Mouse (Mus musculus) ES-CJ7 (cell line): ENCODE data around the gene 3110021N24Rik.

Source experiments
- DNase-seq: peaks from one replicate; pipeline ENCODE4 v3.0.0; 2011; ENCODE audit warnings: low read depth, low spot score

The 3110021N24Rik gene

GRCm38 (mm10) chr4:108796701-108797100, 77.3 kb downstream of the 3110021N24Rik start:
- peak; percentile 56 for DNase-seq

DNA sequence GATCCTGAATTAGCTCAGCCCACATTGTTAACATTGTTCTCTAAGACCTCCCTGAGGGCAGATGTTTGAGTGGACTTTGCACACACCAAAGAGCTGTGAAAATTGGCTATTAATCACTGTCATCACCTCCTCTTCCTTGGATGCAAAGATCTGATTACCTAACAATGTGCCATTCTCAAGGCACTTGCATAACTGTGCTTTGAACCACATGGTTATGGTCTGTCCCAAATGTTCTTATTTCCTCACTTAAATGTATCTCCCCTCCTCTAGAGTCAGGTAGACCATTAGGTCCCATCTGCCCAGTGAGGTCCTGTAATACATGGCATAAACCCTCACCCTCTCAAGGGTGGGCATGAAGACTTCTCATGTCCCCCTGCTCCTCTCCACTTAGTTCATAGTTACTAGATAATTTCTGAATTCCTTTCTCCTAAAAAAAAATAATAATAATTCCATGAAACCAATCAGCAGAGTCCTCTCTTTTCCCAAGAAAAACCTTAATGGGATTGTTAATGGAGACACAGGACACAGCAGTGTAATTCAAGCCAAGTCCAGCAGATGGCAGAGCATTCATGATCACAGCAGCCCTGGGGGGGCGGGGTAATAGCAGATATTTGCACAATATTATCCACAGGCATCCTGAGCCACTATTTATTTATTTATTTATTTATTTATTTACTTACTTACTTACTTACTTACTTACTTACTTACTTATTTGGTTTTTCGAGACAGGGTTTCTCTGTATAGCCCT, 78.8 kb downstream of the 3110021N24Rik start:
- DNase-seq, result peak; percentile 51

DNA sequence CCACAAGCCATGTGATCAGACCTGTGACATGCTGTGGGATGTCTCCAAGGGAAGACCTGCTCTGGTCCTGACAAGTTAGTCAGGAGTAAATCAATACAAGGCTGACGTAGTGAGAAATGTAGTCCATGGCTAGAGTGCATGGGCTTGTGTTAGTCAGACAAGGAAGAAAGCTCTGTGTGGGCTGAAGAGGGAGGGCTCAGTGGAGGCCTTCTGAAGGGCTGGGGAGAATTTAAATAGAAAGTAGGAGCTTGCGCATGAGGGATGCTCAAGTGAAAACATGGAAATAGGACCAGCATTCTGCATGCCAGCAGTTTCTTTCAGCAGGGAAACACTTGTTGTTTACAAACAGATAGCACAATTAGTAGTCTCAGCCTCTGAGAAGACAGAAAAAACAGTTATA, 84.1 kb downstream of the 3110021N24Rik start:
- no peak for DNase-seq

GRCm38 (mm10) chr4:108811142-108811541, 91.7 kb downstream of the 3110021N24Rik start:
- DNase-seq, result no peak

DNA sequence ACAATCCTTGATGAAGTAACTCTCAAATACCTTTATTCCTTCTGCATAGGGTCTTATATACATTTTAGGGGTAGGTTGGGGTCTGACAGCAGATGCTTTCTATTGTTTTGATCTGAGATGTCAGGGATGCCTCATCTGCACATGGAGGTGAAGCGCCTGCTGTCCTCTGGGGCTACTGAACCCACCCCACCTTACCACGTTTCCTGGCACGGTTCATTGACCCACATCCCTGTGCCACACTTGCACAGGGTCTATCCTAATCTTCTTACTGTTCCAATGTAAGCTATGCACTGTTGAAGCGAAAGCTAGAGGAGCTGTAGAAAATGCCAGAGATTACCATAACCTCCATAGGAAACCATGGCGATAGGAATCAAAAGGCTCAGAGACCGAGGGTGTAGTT, 92.1 kb downstream of the 3110021N24Rik start:
- no peak for DNase-seq

DNA sequence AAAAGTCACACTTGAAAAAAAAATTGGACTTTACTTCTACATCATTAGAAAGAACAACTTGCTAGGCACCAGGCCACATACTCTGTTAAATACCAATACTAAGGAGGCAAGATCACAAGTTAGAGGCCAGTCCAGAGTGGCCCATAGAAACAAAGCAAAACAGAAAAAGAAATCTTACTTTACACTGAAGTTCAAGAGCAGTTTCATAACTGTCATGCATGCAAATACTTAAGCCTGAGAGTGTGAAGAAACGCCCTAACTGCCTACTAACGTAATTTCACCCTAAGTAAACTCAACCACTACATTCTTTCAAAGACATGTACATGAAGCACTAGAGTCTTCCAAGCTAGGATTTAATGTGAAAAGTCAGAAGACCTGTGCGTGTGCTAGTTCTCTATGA, 106.2 kb downstream of the 3110021N24Rik start:
- no peak for DNase-seq

DNA sequence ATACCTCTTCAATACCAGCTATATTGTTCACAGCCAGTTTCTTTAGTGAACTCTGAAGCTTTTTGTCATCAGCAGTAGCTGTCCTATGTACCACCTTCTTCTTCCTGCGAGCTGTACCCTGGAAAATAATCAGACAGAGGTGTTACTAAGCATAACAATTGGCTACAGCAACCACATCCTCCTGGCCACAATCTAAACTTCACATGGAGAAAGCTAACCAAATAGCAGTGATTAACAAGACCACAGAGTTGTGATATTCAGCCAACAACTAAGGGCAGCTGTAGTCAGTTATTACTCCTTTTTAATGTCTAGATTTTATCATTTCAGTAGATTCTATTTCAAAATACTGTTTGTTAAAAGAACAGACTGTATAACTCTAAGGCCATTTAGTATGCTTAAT, 106.6 kb downstream of the 3110021N24Rik start:
- DNase-seq, result no peak

- DNase-seq, result no peak
Observed at GRCm38 (mm10) chr4:108826643-108827042, 107.2 kb downstream of the 3110021N24Rik start.

- no peak for DNase-seq
Observed at GRCm38 (mm10) chr4:108830698-108831097, 111.2 kb downstream of the 3110021N24Rik start.
